Mouse (Mus musculus) heart, adult 2 months (tissue): ENCODE data around the gene Mief1. TPM values are rescaled to one million over a fixed set of nuclear protein-coding genes. Genes with fewer than 3 reads are reported as not detected.

ENCODE experiments used
- DNase-seq, 2 experiments: peaks; one replicate each; pipeline ENCODE4 v3.0.0; 2021
- H3K27ac ChIP-seq: fragments of 200-600 bp; 2 replicates; pipeline ENCODE4 v1.8.1; 2022
- H3K27me3 ChIP-seq: fragments of 200-500 bp; 2 replicates; pipeline ENCODE4 v1.6.1; 2012; ENCODE audit warnings: mild to moderate bottlenecking, low read length, inconsistent platforms, mixed read lengths; ENCODE audit not compliant: control insufficient read depth, insufficient read depth
- H3K36me3 ChIP-seq: fragments of 200-500 bp; 2 replicates; pipeline ENCODE4 v1.6.1; 2012; ENCODE audit warnings: low read length, inconsistent platforms; ENCODE audit not compliant: control insufficient read depth, insufficient read depth
- H3K4me1 ChIP-seq: fragments of 200-500 bp; 2 replicates; pipeline ENCODE4 v1.6.1; 2011; ENCODE audit warnings: low read length; ENCODE audit not compliant: control insufficient read depth, insufficient read depth
- H3K4me3 ChIP-seq: fragments of 200-600 bp; 2 replicates; pipeline ENCODE4 v1.8.1; 2022
- H3K79me2 ChIP-seq: fragments of 200-500 bp; replicated peaks from 2 replicates; pipeline ENCODE4 v1.6.1; 2012; ENCODE audit warnings: mild to moderate bottlenecking, inconsistent platforms, low read length, moderate library complexity, mixed read lengths; ENCODE audit not compliant: control insufficient read depth, insufficient read depth
- H3K9ac ChIP-seq: fragments of 200-500 bp; 2 replicates; pipeline ENCODE4 v1.6.1; 2012; ENCODE audit warnings: low read depth, mild to moderate bottlenecking, control low read depth, inconsistent platforms, low read length, mixed read lengths
- CTCF ChIP-seq: fragments of 200-600 bp; IDR thresholded peaks from 2 replicates; pipeline ENCODE4 v1.8.1; 2022; ENCODE audit warnings: antibody characterized with exemption, mild to moderate bottlenecking, moderate library complexity
- EP300 ChIP-seq: fragments of 200-500 bp; IDR thresholded peaks from 2 replicates; pipeline ENCODE4 v1.6.1; 2011; ENCODE audit warnings: low read depth, low read length, control low read depth; ENCODE audit not compliant: insufficient read depth
- POLR2A ChIP-seq: fragments of 200-500 bp; IDR thresholded peaks from 2 replicates; pipeline ENCODE4 v1.6.1; 2011; ENCODE audit warnings: mild to moderate bottlenecking, low read depth, low read length, control low read depth; ENCODE audit not compliant: insufficient read depth
- WGBS: fragments of 180-500 bp; shearing (Covaris S2); methylation state at CpG from one replicate; pipeline ENCODE4 v1.1.7; 2018; 5-methylcytosine and 5-hydroxymethylcytosine counted together
- intact Hi-C: fragments of 180-260 bp; cut with DNase I; formaldehyde crosslinking; loops from one replicate; pipeline ENCODE4 v1.15.1; 2025
- polyA plus RNA-seq: library from polyadenylated mRNA; depleted of rRNA; stranded (reverse); fragments of >200 nt; gene quantifications from 2 replicates; pipeline ENCODE4 v1.2.3, GENCODE M21; 2012; rRNA removed
- total RNA-seq, 2 experiments: library from RNA; stranded (reverse); gene quantifications; 2 replicates each; pipeline ENCODE4 v1.2.3; 2021

Gene Mief1
- total and polyA plus RNA-seq, 3 experiments, result 12.2 to 29.5 (median 27.0) TPM

DNA sequence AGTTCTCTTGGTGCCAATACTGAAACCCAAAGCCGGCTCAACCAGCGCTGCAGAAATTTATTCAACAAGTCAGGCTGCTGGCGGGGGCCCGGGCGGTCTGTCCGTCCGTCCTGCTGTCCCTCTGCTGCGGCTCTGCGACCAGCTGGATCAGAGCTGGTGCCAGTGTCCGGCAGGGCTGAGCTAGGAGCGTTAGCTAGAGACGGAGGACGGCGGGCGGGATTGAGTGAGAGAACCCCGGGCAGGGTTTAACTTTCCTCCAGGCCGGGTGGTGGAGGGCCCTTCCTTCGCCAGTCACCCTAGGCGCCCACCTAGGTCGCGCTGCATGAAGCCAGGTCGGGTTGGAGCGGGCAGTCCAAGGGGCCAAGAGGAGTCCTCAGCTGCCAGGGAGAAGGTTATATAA lies 54.2 kb downstream of the Mief1 start:
- no peak for TF ChIP-seq POLR2A
- TF ChIP-seq EP300, result no peak
- TF ChIP-seq CTCF, result no peak
- Histone ChIP-seq H3K4me1 (no peaks in the 10 kb centered on the region), H3K9ac (no peak overlapping the region), H3K79me2 (no peaks in the 10 kb centered on the region), H3K27me3 (peaks cover 7% of the 10 kb centered on the region), H3K36me3 (no peaks in the 10 kb centered on the region), H3K4me3 (no peak overlapping the region), H3K27ac (no peak overlapping the region)
- DNase-seq, result no peak
- intact Hi-C loops, result loop anchor here (2.0 kb wide), 1 partner anchor 407 kb away; no protein-coding TSS in a partner anchor
- WGBS, result 7% methylated on average over 23 of the region's 23 CpGs

DNA sequence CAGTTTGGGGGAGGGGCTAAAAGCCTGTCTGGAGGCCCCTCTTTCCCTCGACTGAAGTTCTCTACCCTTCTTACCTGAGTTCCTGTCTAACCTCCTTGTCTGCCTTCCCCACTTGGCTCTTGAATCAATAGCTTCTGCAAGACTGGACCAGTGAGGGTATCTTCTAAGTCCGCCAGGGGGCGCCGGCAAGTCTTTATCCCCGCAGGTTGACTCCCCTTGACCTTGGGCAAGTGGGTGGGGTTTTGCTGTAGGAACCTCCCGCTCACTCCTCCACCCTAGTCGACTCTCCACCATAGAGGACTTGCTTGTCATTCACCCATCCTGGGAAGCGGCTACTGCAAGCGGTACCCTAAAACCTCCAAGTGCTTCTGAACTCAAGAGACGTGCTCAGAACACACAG lies 55.6 kb downstream of the Mief1 start:
- DNase-seq, result peak; percentile 57 to 65
- Histone ChIP-seq H3K27ac (no peak overlapping the region), H3K27me3 (peaks cover 7% of the 10 kb centered on the region), H3K4me1 (no peaks in the 10 kb centered on the region), H3K36me3 (no peaks in the 10 kb centered on the region), H3K4me3 (no peak overlapping the region), H3K79me2 (no peaks in the 10 kb centered on the region), H3K9ac (no peak overlapping the region)
- 10% methylated on average over 10 of the region's 10 CpGs for WGBS
- TF ChIP-seq EP300 (no peak), POLR2A (no peak), CTCF (peak; percentile 80)
- intact Hi-C loops, result loop anchor here (1.0 to 2.0 kb wide), 2 partner anchors 405 to 415 kb away; no protein-coding TSS in a partner anchor

DNA sequence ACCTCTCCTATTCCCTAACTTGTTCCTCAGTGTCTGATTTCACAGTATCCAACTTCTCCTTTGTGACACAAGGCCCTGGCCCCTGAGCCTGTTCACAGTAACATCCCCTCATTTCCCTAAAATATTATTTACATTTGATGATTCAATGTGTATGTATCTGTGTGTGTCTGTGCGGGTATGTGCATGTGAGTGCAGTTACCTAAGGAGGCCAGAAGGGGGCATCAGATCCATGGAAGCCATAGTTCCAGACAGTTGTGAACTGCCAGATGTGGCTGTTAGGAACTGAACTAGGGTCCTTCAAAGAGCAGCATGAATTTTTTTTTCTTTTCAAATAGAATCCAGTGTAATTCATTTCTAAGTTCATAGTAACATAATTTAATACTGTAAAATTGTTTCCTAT lies 63.3 kb downstream of the Mief1 start:
- DNase-seq, result no peak
- Histone ChIP-seq H3K9ac (no peak overlapping the region), H3K79me2 (no peaks in the 10 kb centered on the region), H3K36me3 (no peaks in the 10 kb centered on the region), H3K4me3 (no peak overlapping the region), H3K4me1 (no peaks in the 10 kb centered on the region), H3K27me3 (no peaks in the 10 kb centered on the region), H3K27ac (no peak overlapping the region)
- 94% methylated on average over 1 of the region's 1 CpGs for WGBS
- TF ChIP-seq POLR2A, result no peak
- no peak for TF ChIP-seq EP300
- peak; percentile 28; the same call in 1 of the 2 replicates for TF ChIP-seq CTCF
- intact Hi-C loops, result no loop called here

Other genes starting within 250 kb of the Mief1 start
- gene Pdgfb, start 219.0 kb upstream of the Mief1 start, total RNA-seq, result 10 to 100 TPM; 27.1 to 27.3 TPM
- gene Pdgfb, start 219.0 kb upstream of the Mief1 start, polyA plus RNA-seq, result 32.6 and 45.1 TPM in 2 replicates
- 10 to 100 TPM; 69.6 to 95.0 TPM for gene Syngr1, start 142.7 kb upstream of the Mief1 start, total RNA-seq
- gene Syngr1, start 142.7 kb upstream of the Mief1 start, polyA plus RNA-seq, result 247 and 250 TPM in 2 replicates
- 100 to 1,000 TPM; 137 to 150 TPM for gene Rpl3, start 142.2 kb upstream of the Mief1 start, total RNA-seq
- gene Rpl3, start 142.2 kb upstream of the Mief1 start, polyA plus RNA-seq, result 201 and 230 TPM in 2 replicates
- 10 to 100 TPM; 17.8 to 24.5 TPM for gene Tab1, start 100.9 kb upstream of the Mief1 start, total RNA-seq
- 24.1 and 29.3 TPM in 2 replicates for gene Tab1, start 100.9 kb upstream of the Mief1 start, polyA plus RNA-seq
- 1 to 10 TPM; 2.3 to 3.5 TPM for gene Mgat3, start 60.3 kb upstream of the Mief1 start, total RNA-seq
- 4.9 and 5.5 TPM in 2 replicates for gene Mgat3, start 60.3 kb upstream of the Mief1 start, polyA plus RNA-seq
- 10 to 100 TPM; 10.3 to 29.5 TPM for gene AC140267.1, start 1.8 kb downstream of the Mief1 start, total RNA-seq
- not detected in 2 replicates for gene AC140267.1, start 1.8 kb downstream of the Mief1 start, polyA plus RNA-seq
- gene Atf4, start 21.2 kb downstream of the Mief1 start, total RNA-seq, result 10 to 100 TPM; 69.6 to 78.5 TPM
- 65.6 and 108 TPM in 2 replicates for gene Atf4, start 21.2 kb downstream of the Mief1 start, polyA plus RNA-seq
- gene Rps19bp1, start 30.3 kb downstream of the Mief1 start, total RNA-seq, result 10 to 100 TPM; 15.6 to 16.4 TPM
- gene Rps19bp1, start 30.3 kb downstream of the Mief1 start, polyA plus RNA-seq, result 12.2 and 12.7 TPM in 2 replicates
- under 1 TPM; 0.09 to 0.34 TPM for gene Cacna1i, start 53.2 kb downstream of the Mief1 start, total RNA-seq
- 0.12 and 0.21 TPM in 2 replicates for gene Cacna1i, start 53.2 kb downstream of the Mief1 start, polyA plus RNA-seq